Mouse (Mus musculus) embryonic facial prominence, embryonic 13.5 days (tissue): ENCODE results near the gene Ranbp9. TPM values are rescaled to one million over a fixed set of nuclear protein-coding genes. Genes with fewer than 3 reads are reported as not detected.
A peak's percentile ranks its signal among the peaks of the same experiment; 100 is the strongest.

ENCODE experiments used
- ATAC-seq: fragments of 200-750 bp; cut with Nextera tagmentation; 2 replicates; pipeline ENCODE4 v1.8.0; 2017; ENCODE audit warnings: low read depth; ENCODE audit not compliant: insufficient number of reproducible peaks, insufficient read depth, low FRiP score, low TSS enrichment
- H3K27ac ChIP-seq: fragments of 300-500 bp; sonication (generic); 2 replicates; pipeline ENCODE4 v1.5.1; 2015; ENCODE audit warnings: moderate library complexity, mild to moderate bottlenecking, inconsistent platforms
- H3K27me3 ChIP-seq: fragments of 300-500 bp; sonication (generic); 2 replicates; pipeline ENCODE4 v1.6.1; 2015; ENCODE audit warnings: mild to moderate bottlenecking, inconsistent platforms
- H3K36me3 ChIP-seq: fragments of 300-500 bp; sonication (generic); 2 replicates; pipeline ENCODE4 v1.6.1; 2015; ENCODE audit warnings: mild to moderate bottlenecking, inconsistent platforms
- H3K4me1 ChIP-seq: fragments of 300-500 bp; sonication (generic); 2 replicates; pipeline ENCODE4 v1.6.1; 2015; ENCODE audit warnings: inconsistent platforms
- H3K4me2 ChIP-seq: fragments of 300-500 bp; sonication (generic); 2 replicates; pipeline ENCODE4 v1.6.1; 2015; ENCODE audit warnings: moderate library complexity, mild to moderate bottlenecking, inconsistent platforms
- H3K4me3 ChIP-seq: fragments of 300-500 bp; sonication (generic); 2 replicates; pipeline ENCODE4 v1.5.1; 2015; ENCODE audit warnings: mild to moderate bottlenecking, inconsistent platforms
- H3K9ac ChIP-seq: fragments of 300-500 bp; sonication (generic); 2 replicates; pipeline ENCODE4 v1.6.1; 2015; ENCODE audit warnings: mild to moderate bottlenecking, inconsistent platforms
- H3K9me3 ChIP-seq: fragments of 300-500 bp; sonication (generic); 2 replicates; pipeline ENCODE4 v1.6.1; 2016; ENCODE audit warnings: inconsistent platforms
- WGBS: fragments of 180-500 bp; shearing (Covaris S2); methylation state at CpG from one replicate; pipeline ENCODE4 v1.1.7; 2015; ENCODE audit warnings: mixed read lengths; 5-methylcytosine and 5-hydroxymethylcytosine counted together
- polyA plus RNA-seq: library from polyadenylated mRNA; unstranded; fragments of >200 nt; fragmentation: Nextera tagmentation; extraction: Ambion mirVana; gene quantifications from 2 replicates; pipeline ENCODE4 v1.2.1, GENCODE M21; 2015

Ranbp9 gene
- polyA plus RNA-seq, 1 experiment from 2014 or later, result 11.1 TPM

DNA sequence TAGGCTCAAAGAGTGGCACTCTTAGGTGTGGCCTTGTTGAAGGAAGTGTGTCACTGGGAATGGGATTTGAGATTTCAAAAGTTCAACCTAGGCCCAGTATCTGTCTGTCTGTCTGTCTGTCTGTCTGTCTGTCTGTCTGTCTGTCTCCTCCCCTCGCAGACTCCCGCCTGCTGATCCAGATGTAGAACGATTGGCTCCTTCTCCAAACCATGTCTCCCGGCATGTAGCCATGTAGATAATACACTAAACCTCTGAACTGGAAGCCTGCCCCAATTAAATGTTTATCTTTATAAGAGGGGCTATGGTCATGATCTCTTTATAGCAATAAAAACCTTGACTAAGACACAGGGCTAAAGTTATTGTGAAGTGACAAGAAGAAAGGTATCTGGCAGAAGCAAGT, 35.3 kb downstream of the Ranbp9 start:
- no peak overlapping the region for H3K27ac ChIP-seq
- ATAC-seq, result no peak
- no peaks in the 10 kb centered on the region for H3K9me3 ChIP-seq
- no peaks in the 10 kb centered on the region; the same call in 1 of the 2 replicates for H3K4me1 ChIP-seq
- no peak overlapping the region for H3K4me3 ChIP-seq
- H3K9ac ChIP-seq, result no peak overlapping the region
- WGBS, result 92% methylated on average over 4 of the region's 4 CpGs
- H3K27me3 ChIP-seq, result no peaks in the 10 kb centered on the region
- no peaks in the 10 kb centered on the region for H3K36me3 ChIP-seq
- H3K4me2 ChIP-seq, result no peak overlapping the region

DNA sequence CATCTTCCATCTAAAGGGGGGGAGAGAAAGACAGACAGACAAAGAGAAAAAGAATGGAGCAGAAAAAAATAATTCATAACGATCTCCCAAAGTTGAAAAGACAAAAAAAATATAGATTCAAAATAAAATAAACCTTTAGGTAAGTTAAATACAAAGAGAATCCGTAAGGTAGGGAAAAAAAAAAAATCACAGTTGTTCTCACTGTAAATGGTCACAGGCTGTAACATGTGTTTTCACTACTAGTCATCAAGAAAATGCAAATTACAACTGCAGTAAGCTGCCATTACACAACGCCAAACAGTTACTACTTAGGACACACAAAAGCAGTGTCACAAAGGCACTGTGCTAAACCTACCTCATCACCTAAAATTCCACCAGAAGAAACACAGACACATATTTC, 36.4 kb downstream of the Ranbp9 start:
- H3K9me3 ChIP-seq, result no peaks in the 10 kb centered on the region
- H3K4me1 ChIP-seq, result no peaks in the 10 kb centered on the region; the same call in 1 of the 2 replicates
- no peak overlapping the region for H3K9ac ChIP-seq
- no peaks in the 10 kb centered on the region for H3K27me3 ChIP-seq
- H3K27ac ChIP-seq, result no peak overlapping the region
- no peak overlapping the region for H3K4me3 ChIP-seq
- no peak overlapping the region for H3K4me2 ChIP-seq
- 81% methylated on average over 3 of the region's 3 CpGs for WGBS
- ATAC-seq, result no peak
- H3K36me3 ChIP-seq, result no peaks in the 10 kb centered on the region

DNA sequence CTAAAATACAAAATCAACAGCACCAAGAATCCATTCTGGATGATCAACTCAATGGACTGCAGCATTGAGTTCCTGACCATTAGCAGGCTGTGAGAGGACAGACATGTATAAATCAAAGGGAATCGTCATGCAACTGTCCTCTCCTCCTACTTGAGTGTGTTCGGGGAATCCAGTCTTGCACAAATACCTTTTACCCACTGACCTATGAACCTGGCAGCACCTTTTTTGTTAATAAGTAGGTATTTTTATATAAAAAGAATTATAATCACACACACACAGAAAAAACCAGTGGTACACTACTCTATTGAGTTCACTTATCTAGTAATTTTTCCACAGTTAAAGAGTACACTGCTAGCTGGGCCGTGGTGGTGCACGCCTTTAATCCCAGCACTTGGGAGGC, 37.4 kb downstream of the Ranbp9 start:
- no peak overlapping the region for H3K4me2 ChIP-seq
- H3K36me3 ChIP-seq, result no peaks in the 10 kb centered on the region
- no peak for ATAC-seq
- H3K27me3 ChIP-seq, result no peaks in the 10 kb centered on the region
- H3K4me3 ChIP-seq, result no peak overlapping the region
- no peak overlapping the region for H3K27ac ChIP-seq
- no peaks in the 10 kb centered on the region for H3K9me3 ChIP-seq
- no peak overlapping the region for H3K9ac ChIP-seq
- no peaks in the 10 kb centered on the region; the same call in 1 of the 2 replicates for H3K4me1 ChIP-seq
- WGBS, result 94% methylated on average over 4 of the region's 4 CpGs

DNA sequence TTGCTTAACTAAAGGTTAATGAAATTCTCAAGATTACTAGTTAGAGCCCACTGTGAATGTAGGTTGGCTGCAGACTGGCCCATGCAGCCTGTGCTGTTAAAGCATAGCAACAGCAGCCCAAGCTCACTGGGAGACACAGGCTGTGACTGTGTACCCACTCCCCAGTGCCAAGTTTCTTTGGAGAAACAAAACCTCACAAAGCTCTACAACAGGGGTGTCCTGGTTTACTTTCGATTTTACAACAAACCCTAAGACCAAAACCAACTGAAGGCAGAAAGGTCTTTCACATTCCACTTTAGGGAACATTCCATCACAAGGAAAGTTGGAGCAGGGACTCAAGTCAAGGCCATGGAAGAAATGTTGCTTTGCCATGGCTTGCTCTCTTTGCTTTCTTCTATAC, 38.5 kb downstream of the Ranbp9 start:
- WGBS, result 81% methylated on average over 1 of the region's 1 CpGs
- H3K36me3 ChIP-seq, result 0 out of 2 replicates have a peak, but pooled peaks cover 1% of the 10 kb centered on the region
- no peak overlapping the region for H3K9ac ChIP-seq
- H3K4me1 ChIP-seq, result no peaks in the 10 kb centered on the region; the same call in 1 of the 2 replicates
- no peak for ATAC-seq
- H3K4me3 ChIP-seq, result no peak overlapping the region
- no peak overlapping the region for H3K27ac ChIP-seq
- no peaks in the 10 kb centered on the region for H3K9me3 ChIP-seq
- no peaks in the 10 kb centered on the region for H3K27me3 ChIP-seq
- H3K4me2 ChIP-seq, result no peak overlapping the region

DNA sequence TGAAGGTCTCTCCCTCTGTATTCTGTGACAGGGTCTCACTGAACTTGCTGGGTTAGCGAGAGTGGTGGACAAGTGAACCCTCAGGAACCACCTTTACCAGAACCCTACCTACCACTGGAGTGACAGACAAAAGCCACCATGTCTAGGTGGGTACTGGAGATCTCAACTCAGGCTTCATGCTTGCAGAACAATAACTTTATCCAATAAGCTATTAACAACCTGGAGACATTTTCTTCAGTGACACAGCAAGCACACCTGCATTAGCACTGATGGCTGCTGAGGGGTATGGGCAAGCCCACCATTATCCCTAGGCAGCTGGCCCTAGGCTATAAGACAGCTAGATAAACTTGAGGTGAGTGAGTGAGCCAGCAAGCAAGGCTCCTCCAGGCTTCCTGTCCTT, 40.7 kb downstream of the Ranbp9 start:
- no peak for ATAC-seq
- H3K4me3 ChIP-seq, result no peak overlapping the region
- no peaks in the 10 kb centered on the region for H3K4me1 ChIP-seq
- H3K36me3 ChIP-seq, result 0 out of 2 replicates have a peak, but pooled peaks cover 3% of the 10 kb centered on the region
- H3K27me3 ChIP-seq, result no peaks in the 10 kb centered on the region
- no peak overlapping the region for H3K9ac ChIP-seq
- H3K9me3 ChIP-seq, result no peaks in the 10 kb centered on the region
- H3K4me2 ChIP-seq, result no peak overlapping the region
- WGBS, result 91% methylated on average over 1 of the region's 1 CpGs
- H3K27ac ChIP-seq, result no peak overlapping the region

DNA sequence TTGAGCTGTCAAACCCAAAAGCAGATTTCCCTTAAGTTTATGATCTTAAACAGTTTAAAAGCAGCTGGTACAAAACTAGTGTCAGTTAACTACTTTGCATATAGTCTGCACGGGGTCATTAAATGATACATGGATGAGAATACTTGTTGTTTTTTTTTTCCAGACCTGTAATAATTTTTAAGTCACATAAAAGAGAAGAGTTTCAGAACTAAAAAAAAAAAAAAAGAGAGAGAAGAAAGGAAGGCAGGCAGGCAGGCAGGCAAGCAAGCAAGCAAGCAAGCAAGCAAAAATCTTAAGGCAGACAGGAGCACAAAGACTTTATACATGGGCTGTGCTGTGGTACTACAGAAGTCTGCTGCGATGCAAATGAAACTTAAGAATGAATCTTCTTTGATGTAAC, 47.7 kb downstream of the Ranbp9 start:
- ATAC-seq, result no peak
- WGBS, result 68% methylated on average over 2 of the region's 2 CpGs

DNA sequence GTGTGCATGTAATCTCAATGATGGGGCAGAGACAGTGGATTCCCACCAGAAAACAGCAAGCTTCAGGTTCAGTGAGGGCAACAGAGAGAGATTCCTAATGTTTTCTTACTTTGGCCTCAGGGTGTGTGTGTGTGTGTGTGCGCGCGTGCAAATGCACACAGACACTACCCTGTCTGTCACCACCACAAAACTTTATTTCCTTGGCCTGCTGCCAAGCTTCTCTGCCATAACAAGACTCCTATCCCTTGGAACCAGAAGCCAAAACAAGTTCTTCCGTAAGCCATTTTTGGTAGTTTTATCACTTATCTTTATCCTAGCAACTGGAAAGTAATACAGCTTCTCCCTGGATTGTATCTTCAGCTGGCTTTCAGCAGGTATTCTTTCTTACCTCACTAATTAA, 52.6 kb downstream of the Ranbp9 start:
- no peak overlapping the region for H3K27ac ChIP-seq
- H3K4me2 ChIP-seq, result no peak overlapping the region
- H3K4me1 ChIP-seq, result 0 out of 2 replicates have a peak, but pooled peaks cover 3% of the 10 kb centered on the region
- WGBS, result 79% methylated on average over 4 of the region's 4 CpGs
- ATAC-seq, result no peak
- H3K27me3 ChIP-seq, result no peaks in the 10 kb centered on the region
- no peaks in the 10 kb centered on the region for H3K9me3 ChIP-seq
- H3K9ac ChIP-seq, result no peak overlapping the region
- H3K4me3 ChIP-seq, result no peak overlapping the region
- H3K36me3 ChIP-seq, result peaks cover 21% of the 10 kb centered on the region

More for the DNA sequence above, 47.7 kb downstream of the Ranbp9 start:
- no peak overlapping the region for H3K4me2 ChIP-seq
- H3K9me3 ChIP-seq, result no peaks in the 10 kb centered on the region
- peaks cover 16% of the 10 kb centered on the region for H3K36me3 ChIP-seq
- 0 out of 2 replicates have a peak, but pooled peaks cover 3% of the 10 kb centered on the region for H3K4me1 ChIP-seq
- no peak overlapping the region for H3K4me3 ChIP-seq
- no peak overlapping the region for H3K9ac ChIP-seq
- no peaks in the 10 kb centered on the region for H3K27me3 ChIP-seq
- H3K27ac ChIP-seq, result no peak overlapping the region

DNA sequence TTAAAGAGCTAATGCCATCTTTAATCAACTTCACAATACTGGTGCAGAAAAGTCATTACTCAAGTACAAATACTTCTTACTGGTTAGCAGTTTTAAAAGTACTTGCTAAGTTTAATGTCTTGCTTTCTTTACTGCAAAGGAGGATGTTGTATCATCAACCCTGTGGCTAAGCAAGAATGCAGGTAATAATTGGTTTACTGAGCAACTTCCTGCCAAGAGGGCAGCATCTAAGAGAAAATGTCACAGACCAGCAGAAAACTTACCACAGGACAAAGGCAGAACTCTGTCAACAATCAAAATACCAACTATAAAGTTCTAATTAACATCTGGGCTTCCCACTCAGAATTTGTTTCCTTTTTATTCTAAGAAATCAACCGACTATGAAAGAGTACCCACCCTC, 65.8 kb downstream of the Ranbp9 start:
- Histone ChIP-seq H3K9ac (no peak overlapping the region), H3K4me1 (no peaks in the 10 kb centered on the region), H3K4me2 (no peak overlapping the region), H3K27me3 (no peaks in the 10 kb centered on the region), H3K4me3 (no peak overlapping the region), H3K9me3 (no peaks in the 10 kb centered on the region), H3K27ac (no peak overlapping the region), H3K36me3 (peaks cover 74% of the 10 kb centered on the region)
- 82% methylated on average over 1 of the region's 1 CpGs for WGBS
- no peak for ATAC-seq

DNA sequence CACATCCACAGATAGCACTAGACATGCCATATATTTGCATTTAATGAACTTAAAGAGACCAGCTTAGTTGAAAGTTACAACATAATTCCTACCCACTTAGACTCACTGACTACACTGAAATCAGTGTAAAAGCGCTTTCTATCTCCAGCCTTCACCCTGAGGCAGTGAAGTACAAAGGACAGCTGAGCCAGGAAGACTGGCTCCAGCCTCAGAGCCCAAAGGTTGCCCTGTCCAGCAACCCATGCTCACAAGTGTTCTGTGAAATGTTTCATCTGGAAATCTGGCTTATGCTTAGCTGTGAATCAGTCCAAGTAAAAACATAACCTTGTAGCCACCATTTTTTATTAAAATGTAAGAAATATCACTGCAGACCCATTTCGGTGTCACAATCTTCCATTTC, 67.5 kb downstream of the Ranbp9 start:
- Histone ChIP-seq H3K4me3 (no peak overlapping the region), H3K27ac (no peak overlapping the region), H3K27me3 (no peaks in the 10 kb centered on the region), H3K4me2 (no peak overlapping the region), H3K9me3 (no peaks in the 10 kb centered on the region), H3K4me1 (no peaks in the 10 kb centered on the region), H3K9ac (no peak overlapping the region), H3K36me3 (peaks cover 69% of the 10 kb centered on the region)
- no peak for ATAC-seq
- 87% methylated on average over 2 of the region's 2 CpGs for WGBS

DNA sequence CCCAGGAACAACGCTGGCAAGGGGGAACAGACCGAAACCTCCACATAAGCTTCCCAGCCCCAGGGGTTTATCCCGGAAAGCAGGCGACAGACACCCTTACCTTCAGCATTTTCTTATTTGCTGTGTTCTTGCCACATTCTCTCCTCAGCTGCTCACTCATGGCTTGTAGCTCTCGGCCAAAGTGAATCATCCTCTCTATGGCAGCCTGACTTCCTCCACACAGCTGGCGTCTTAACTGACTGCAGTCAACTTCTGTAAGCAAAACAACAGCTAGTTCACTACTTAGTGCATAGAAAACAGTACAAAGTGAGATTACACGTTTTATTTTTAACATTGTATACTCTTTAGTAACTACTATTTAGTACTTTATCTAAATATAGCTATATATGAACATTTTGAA, 68.8 kb downstream of the Ranbp9 start:
- no peak for ATAC-seq
- Histone ChIP-seq H3K4me2 (no peak overlapping the region), H3K27me3 (no peaks in the 10 kb centered on the region)

DNA sequence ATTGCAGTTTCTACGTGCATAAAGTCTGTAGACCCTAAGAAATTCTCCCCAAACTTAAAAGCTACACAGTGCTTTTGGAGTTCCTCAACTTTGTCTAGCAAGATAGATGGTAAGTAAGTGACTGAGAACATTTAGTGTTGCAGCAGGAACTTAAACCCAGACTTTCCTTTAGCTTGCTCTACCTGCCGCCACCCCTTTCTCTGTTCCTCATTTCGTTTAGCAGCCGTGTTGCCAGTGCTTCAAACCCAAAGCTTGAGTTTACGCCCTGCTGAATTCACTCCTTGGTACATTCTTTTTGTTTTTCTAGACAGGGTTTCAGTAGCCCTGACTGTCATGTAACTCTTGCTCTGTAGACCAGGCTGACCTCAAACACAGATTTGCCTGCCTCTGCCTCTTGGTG, 81.5 kb downstream of the Ranbp9 start:
- 86% methylated on average over 5 of the region's 5 CpGs for WGBS
- Histone ChIP-seq H3K4me3 (peak overlapping the region; percentile 85; the same call in 1 of the 2 replicates), H3K9me3 (no peaks in the 10 kb centered on the region), H3K27ac (no peak overlapping the region), H3K4me2 (peak overlapping the region; percentile 75), H3K36me3 (peaks cover 36% of the 10 kb centered on the region), H3K27me3 (no peaks in the 10 kb centered on the region), H3K9ac (no peak overlapping the region), H3K4me1 (peaks cover 7% of the 10 kb centered on the region)
- ATAC-seq, result no peak

More for the DNA sequence above, 68.8 kb downstream of the Ranbp9 start:
- H3K36me3 ChIP-seq, result peaks cover 73% of the 10 kb centered on the region
- no peak overlapping the region for H3K27ac ChIP-seq
- whole genome bisulfite sequencing, result 87% methylated on average over 7 of the region's 7 CpGs
- H3K9ac ChIP-seq, result no peak overlapping the region
- H3K4me3 ChIP-seq, result no peak overlapping the region
- no peaks in the 10 kb centered on the region for H3K4me1 ChIP-seq
- no peaks in the 10 kb centered on the region for H3K9me3 ChIP-seq

DNA sequence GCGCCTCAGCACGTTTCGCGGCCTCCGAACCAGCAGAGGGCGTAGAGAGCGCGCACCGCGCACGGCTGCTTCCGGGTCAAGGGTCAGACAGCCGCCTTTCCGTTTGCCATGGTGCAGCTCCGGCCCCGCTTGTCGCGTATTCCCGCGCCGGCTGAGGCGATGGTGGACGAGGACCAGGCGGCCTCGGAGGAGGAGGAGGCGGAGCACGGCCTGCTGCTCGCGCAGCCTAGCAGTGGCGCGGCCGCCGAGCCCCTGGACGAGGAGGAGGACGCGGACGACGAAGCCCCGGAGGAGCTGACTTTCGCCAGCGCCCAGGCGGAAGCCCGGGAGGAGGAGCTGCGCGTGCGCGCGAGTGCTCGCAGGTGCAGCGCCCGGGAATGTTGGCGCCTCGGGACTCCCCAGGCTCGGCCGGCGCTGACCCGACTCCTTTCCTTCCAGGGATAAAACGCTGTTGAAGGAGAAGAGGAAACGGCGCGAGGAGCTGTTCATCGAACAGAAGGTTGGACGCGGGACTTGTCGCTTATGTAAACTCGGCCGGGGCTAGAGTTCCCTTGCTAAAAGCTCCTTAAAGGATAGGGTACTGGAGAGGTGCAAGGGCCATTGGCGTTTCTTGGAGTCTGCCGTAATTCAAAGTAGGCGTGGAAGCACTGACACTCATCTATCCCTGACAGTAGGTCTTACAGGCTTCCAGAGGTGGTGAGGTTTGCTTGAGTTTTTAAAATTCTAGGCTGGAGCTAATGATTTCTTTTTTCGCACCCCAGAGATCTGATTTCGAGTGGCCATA, 82.6 kb downstream of the Ranbp9 start, which contains the start of gene Nol7:
Gene Nol7 (plus strand): TSS at position 94 of the 784 bp plus-strand sequence.
- peak within 1 kb of the TSS; percentile 75 for H3K4me2 ChIP-seq
- peak; percentile 77 for ATAC-seq
- peaks cover 36% of the 10 kb centered on the region for H3K36me3 ChIP-seq
- no peaks in the 10 kb centered on the region for H3K9me3 ChIP-seq
- H3K27me3 ChIP-seq, result no peaks in the 10 kb centered on the region
- WGBS, result 1% methylated on average over 72 of the region's 72 CpGs
- H3K4me1 ChIP-seq, result peaks cover 7% of the 10 kb centered on the region
- H3K9ac ChIP-seq, result peak within 1 kb of the TSS; percentile 90
- peak within 1 kb of the TSS; percentile 85 for H3K4me3 ChIP-seq
- peak within 1 kb of the TSS; percentile 94 for H3K27ac ChIP-seq
